27 mouse cellular contexts compared by ENCODE assay signal in the genomic region with DNA sequence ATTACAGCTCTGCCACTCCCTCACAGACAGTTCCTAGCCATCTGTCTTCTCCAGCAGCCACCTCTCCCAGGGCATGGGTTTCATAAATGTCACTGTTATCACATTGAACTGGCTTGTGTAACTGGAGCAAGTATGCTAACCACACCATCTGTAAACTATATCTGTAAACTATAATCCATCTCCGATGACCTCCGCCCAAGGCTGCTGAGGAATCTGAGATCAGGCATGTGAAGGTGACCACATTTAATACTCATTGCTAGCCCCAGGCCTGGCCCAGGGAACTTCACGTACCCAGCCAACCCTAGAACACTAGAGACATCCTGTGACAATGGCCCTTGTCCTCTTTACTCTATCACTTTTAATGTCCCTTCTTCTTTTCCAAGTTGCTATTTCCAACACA.
"Had no signal": no experiment of that assay in that cellular context is flagged by ENCODE, and none has a peak within 500 bp of the region (broad histone marks: within the 10 kb centered on the region; RNA-seq: fewer than 3 reads in every experiment).

No protein-coding gene starts in this region.

- H3K9me3 ChIP-seq: embryonic facial prominence, embryonic 10.5 days; embryonic facial prominence, embryonic 12.5 days; embryonic facial prominence, embryonic 13.5 days; embryonic facial prominence, embryonic 15.5 days; forebrain, embryonic 10.5 days; forebrain, embryonic 12.5 days; forebrain, embryonic 13.5 days; forebrain, embryonic 15.5 days had no signal

- H3K27ac ChIP-seq: embryonic facial prominence, embryonic 10.5 days; embryonic facial prominence, embryonic 12.5 days; embryonic facial prominence, embryonic 13.5 days; embryonic facial prominence, embryonic 15.5 days; forebrain, embryonic 10.5 days; forebrain, embryonic 12.5 days; forebrain, embryonic 13.5 days; forebrain, embryonic 15.5 days; gastrocnemius, adult 2 months; heart, adult 2 months had no signal

- H3K4me1 ChIP-seq: embryonic facial prominence, embryonic 15.5 days; forebrain, embryonic 10.5 days; forebrain, embryonic 12.5 days; forebrain, embryonic 13.5 days had no signal

- H3K4me3 ChIP-seq: embryonic facial prominence, embryonic 10.5 days; embryonic facial prominence, embryonic 12.5 days; embryonic facial prominence, embryonic 13.5 days; embryonic facial prominence, embryonic 15.5 days; erythroblast, embryonic 14.5 days; forebrain, embryonic 10.5 days; forebrain, embryonic 12.5 days; forebrain, embryonic 13.5 days; forebrain, embryonic 15.5 days; gastrocnemius, adult 2 months; heart, adult 2 months had no signal

- H3K27me3 ChIP-seq: embryonic facial prominence, embryonic 12.5 days; embryonic facial prominence, embryonic 13.5 days; embryonic facial prominence, embryonic 15.5 days; forebrain, embryonic 12.5 days; forebrain, embryonic 13.5 days; forebrain, embryonic 15.5 days had no signal

- H3K4me2 ChIP-seq: embryonic facial prominence, embryonic 12.5 days; embryonic facial prominence, embryonic 13.5 days; embryonic facial prominence, embryonic 15.5 days; forebrain, embryonic 12.5 days; forebrain, embryonic 13.5 days; forebrain, embryonic 15.5 days had no signal

- ATAC-seq: forebrain, embryonic 13.5 days; forebrain, embryonic 14.5 days; forebrain, embryonic 15.5 days; forebrain, embryonic 16.5 days; forebrain, postnatal 0 days had no signal

- H3K36me3 ChIP-seq: embryonic facial prominence, embryonic 10.5 days; embryonic facial prominence, embryonic 12.5 days; embryonic facial prominence, embryonic 13.5 days; embryonic facial prominence, embryonic 15.5 days; forebrain, embryonic 10.5 days; forebrain, embryonic 12.5 days had no signal

- DNase-seq: cerebellum, adult 2 months; cerebellum, adult 8-10 months; cerebellum, adult 9-10 months; cerebellum, adult 9-11 months; cerebellum, postnatal 14 days; cerebellum, postnatal 25 days; cerebellum, postnatal 36 days; embryo, embryonic 11 days; forebrain, postnatal 0 days; gastrocnemius, adult 2 months; gastrocnemius, postnatal 10 days; gastrocnemius, postnatal 14 days; gastrocnemius, postnatal 25 days; gastrocnemius, postnatal 36 days; heart, adult 18-20 months; heart, adult 2 months had no signal

- H3K9ac ChIP-seq: embryonic facial prominence, embryonic 12.5 days; embryonic facial prominence, embryonic 13.5 days; embryonic facial prominence, embryonic 15.5 days; forebrain, embryonic 12.5 days; forebrain, embryonic 13.5 days; forebrain, embryonic 15.5 days; forebrain, postnatal 0 days had no signal
